Mouse (Mus musculus) stomach, adult 2 months (tissue): ENCODE results near the gene Ift46. TPM values are rescaled to one million over a fixed set of nuclear protein-coding genes. Genes with fewer than 3 reads are reported as not detected.

ENCODE experiments used
- polyA plus RNA-seq: library from polyadenylated mRNA; depleted of rRNA; stranded (reverse); fragments of >200 nt; gene quantifications from 2 replicates; pipeline ENCODE4 v1.2.3, GENCODE M21; 2012; rRNA removed

The Ift46 gene
- polyA plus RNA-seq, result 11.3 and 12.1 TPM in 2 replicates

GRCm38 (mm10) chr9:44767101-44768028 is at the start of gene Ift46, which contains the start of gene Arcn1:
TSS of gene Ift46 (plus strand) at chr9:44767908.
TSS of gene Arcn1 (minus strand) at chr9:44767845.

GRCm38 (mm10) chr9:44734524-44735494 is 32.9 kb upstream of the Ift46 start, which contains the start of gene Phldb1:
TSS of gene Phldb1 (minus strand) at chr9:44735198.

GRCm38 (mm10) chr9:44799102-44799957 is 31.6 kb downstream of the Ift46 start, which contains the start of gene Tmem25:
TSS of gene Tmem25 (minus strand) at chr9:44799307.

GRCm38 (mm10) chr9:44802808-44803450 is 35.2 kb downstream of the Ift46 start, which contains the start of gene Ttc36:
TSS of gene Ttc36 (minus strand) at chr9:44803072.

Other genes with a start within 250 kb of the Ift46 start
- 0.04 and 0.05 TPM in 2 replicates for gene Cxcr5, start 206.0 kb upstream of the Ift46 start, polyA plus RNA-seq
- 2.8 and 4.1 TPM in 2 replicates for gene Ddx6, start 163.0 kb upstream of the Ift46 start, polyA plus RNA-seq
- 0.10 TPM in 1 of 2 replicates, not detected in the other for gene Treh, start 94.7 kb upstream of the Ift46 start, polyA plus RNA-seq
- gene Phldb1, start 32.7 kb upstream of the Ift46 start, polyA plus RNA-seq, result 57.9 and 69.7 TPM in 2 replicates
- gene Arcn1, start 63 bp upstream of the Ift46 start, polyA plus RNA-seq, result 11.5 and 13.1 TPM in 2 replicates
- 2.1 and 3.1 TPM in 2 replicates for gene Tmem25, start 31.4 kb downstream of the Ift46 start, polyA plus RNA-seq
- gene Ttc36, start 35.2 kb downstream of the Ift46 start, polyA plus RNA-seq, result 1.9 and 3.3 TPM in 2 replicates
- 2.5 and 5.3 TPM in 2 replicates for gene Kmt2a, start 113.4 kb downstream of the Ift46 start, polyA plus RNA-seq
- gene Atp5l, start 152.8 kb downstream of the Ift46 start, polyA plus RNA-seq, result 120 and 164 TPM in 2 replicates
- 1.8 and 2.3 TPM in 2 replicates for gene Ube4a, start 197.7 kb downstream of the Ift46 start, polyA plus RNA-seq
- gene Cd3g, start 212.5 kb downstream of the Ift46 start, polyA plus RNA-seq, result not detected in 2 replicates
- gene Cd3d, start 213.9 kb downstream of the Ift46 start, polyA plus RNA-seq, result not detected in 2 replicates
- 0.09 and 0.13 TPM in 2 replicates for gene Cd3e, start 241.7 kb downstream of the Ift46 start, polyA plus RNA-seq